Mouse (Mus musculus) stomach, postnatal 0 days (tissue): ENCODE results near the gene Skap1. TPM values are rescaled to one million over a fixed set of nuclear protein-coding genes. Genes with fewer than 3 reads are reported as not detected.

Experiments
- ATAC-seq: fragments of 200-750 bp; cut with Nextera tagmentation; 2 replicates; pipeline ENCODE4 v1.8.0; 2017; ENCODE audit not compliant: low FRiP score, low TSS enrichment
- DNase-seq: peaks from one replicate; pipeline ENCODE4 v3.0.0-alpha.2; 2016; ENCODE audit warnings: low spot score
- H3K27ac ChIP-seq: fragments of 300-500 bp; sonication (generic); replicated peaks from 2 replicates; pipeline ENCODE4 v1.5.1; 2014; ENCODE audit warnings: mild to moderate bottlenecking, control low read depth
- H3K27me3 ChIP-seq: fragments of 300-500 bp; sonication (generic); 2 replicates; pipeline ENCODE4 v1.6.1; 2014; ENCODE audit warnings: low read length; ENCODE audit not compliant: control insufficient read depth, insufficient read depth
- H3K36me3 ChIP-seq: fragments of 300-500 bp; sonication (generic); 2 replicates; pipeline ENCODE4 v1.6.1; 2014; ENCODE audit warnings: low read length, mixed read lengths; ENCODE audit not compliant: control insufficient read depth, insufficient read depth
- H3K4me1 ChIP-seq: fragments of 300-500 bp; sonication (generic); replicated peaks from 2 replicates; pipeline ENCODE4 v1.6.1; 2014; ENCODE audit warnings: antibody characterized with exemption; ENCODE audit not compliant: control insufficient read depth, insufficient read depth
- H3K4me2 ChIP-seq: fragments of 300-500 bp; sonication (generic); replicated peaks from 2 replicates; pipeline ENCODE4 v1.6.1; 2014; ENCODE audit warnings: low read depth, mild to moderate bottlenecking, control low read depth, moderate library complexity
- H3K4me3 ChIP-seq: fragments of 300-500 bp; sonication (generic); 2 replicates; pipeline ENCODE4 v1.5.1; 2014; ENCODE audit warnings: low read depth, low read length, control low read depth
- H3K9ac ChIP-seq: fragments of 300-500 bp; sonication (generic); 2 replicates; pipeline ENCODE4 v1.6.1; 2014; ENCODE audit warnings: mild to moderate bottlenecking, low read length, control low read depth, mixed read lengths
- H3K9me3 ChIP-seq: fragments of 300-500 bp; sonication (generic); 2 replicates; pipeline ENCODE4 v1.6.1; 2016; ENCODE audit warnings: low read length; ENCODE audit not compliant: control insufficient read depth
- CTCF ChIP-seq: IDR thresholded peaks from 2 replicates; pipeline ENCODE4 v1.5.1; 2016; ENCODE audit warnings: antibody characterized with exemption, low read depth, mild to moderate bottlenecking, moderate library complexity
- EP300 ChIP-seq: optimal IDR thresholded peaks from 2 replicates; pipeline ENCODE3; 2016; ENCODE audit warnings: antibody characterized with exemption
- WGBS: fragments of 180-500 bp; shearing (Covaris S2); extraction: QIAGEN DNeasy Blood & Tissue Kit; methylation state at CpG from one replicate; pipeline ENCODE4 v1.1.7; 2014; 5-methylcytosine and 5-hydroxymethylcytosine counted together
- polyA plus RNA-seq: library from polyadenylated mRNA; unstranded; fragments of >200 nt; fragmentation: Nextera tagmentation; extraction: Ambion mirVana; gene quantifications from 2 replicates; pipeline ENCODE4 v1.2.1, GENCODE M21; 2015

Gene Skap1
- polyA plus RNA-seq, 1 experiment from 2014 or later, result 0.56 TPM

- H3K36me3 ChIP-seq, result no peaks in the 10 kb centered on the region
- no peaks in the 10 kb centered on the region for H3K4me1 ChIP-seq
- no peak for DNase-seq
- H3K27me3 ChIP-seq, result no peaks in the 10 kb centered on the region
- no peak overlapping the region for H3K9ac ChIP-seq
- H3K4me2 ChIP-seq, result no peak overlapping the region
- no peaks in the 10 kb centered on the region for H3K9me3 ChIP-seq
- no peak for ATAC-seq
- no peak overlapping the region for H3K4me3 ChIP-seq
- WGBS, result 68% methylated on average over 7 of the region's 7 CpGs
- H3K27ac ChIP-seq, result no peak overlapping the region
- TF ChIP-seq CTCF, result no peak
- TF ChIP-seq EP300, result no peak
Measured at GRCm38 (mm10) chr11:96644969-96645368, 180.6 kb downstream of the Skap1 start.

- no peak overlapping the region for H3K27ac ChIP-seq
- ATAC-seq (peak; percentile 45; the same call in 1 of the 2 replicates), DNase-seq (peak; percentile 23)
- no peaks in the 10 kb centered on the region for H3K4me1 ChIP-seq
- no peak overlapping the region for H3K4me2 ChIP-seq
- H3K4me3 ChIP-seq, result no peak overlapping the region
- WGBS, result 50% methylated on average over 10 of the region's 10 CpGs
- H3K27me3 ChIP-seq, result no peaks in the 10 kb centered on the region
- no peaks in the 10 kb centered on the region for H3K9me3 ChIP-seq
- H3K9ac ChIP-seq, result no peak overlapping the region
- no peak for TF ChIP-seq EP300
- TF ChIP-seq CTCF, result no peak
- no peaks in the 10 kb centered on the region for H3K36me3 ChIP-seq
Measured at GRCm38 (mm10) chr11:96645538-96646037, 181.2 kb downstream of the Skap1 start.

- Histone ChIP-seq H3K9ac (no peak overlapping the region), H3K9me3 (no peaks in the 10 kb centered on the region), H3K27ac (no peak overlapping the region), H3K4me2 (no peak overlapping the region), H3K36me3 (no peaks in the 10 kb centered on the region), H3K4me1 (no peaks in the 10 kb centered on the region), H3K4me3 (no peak overlapping the region), H3K27me3 (no peaks in the 10 kb centered on the region)
- ATAC-seq (no peak), DNase-seq (no peak)
- no peak for TF ChIP-seq CTCF
- TF ChIP-seq EP300, result no peak
- WGBS, result 83% methylated on average over 9 of the region's 9 CpGs
Measured at GRCm38 (mm10) chr11:96651848-96652247, 187.5 kb downstream of the Skap1 start.

- Histone ChIP-seq H3K27ac (no peak overlapping the region), H3K9me3 (no peaks in the 10 kb centered on the region), H3K27me3 (no peaks in the 10 kb centered on the region), H3K4me1 (no peaks in the 10 kb centered on the region), H3K4me2 (no peak overlapping the region), H3K9ac (no peak overlapping the region), H3K36me3 (no peaks in the 10 kb centered on the region), H3K4me3 (no peak overlapping the region)
- WGBS, result 90% methylated on average over 8 of the region's 8 CpGs
- ATAC-seq, result no peak
- DNase-seq, result no peak
- TF ChIP-seq EP300, result no peak
- no peak for TF ChIP-seq CTCF
Measured at GRCm38 (mm10) chr11:96653867-96654266, 189.5 kb downstream of the Skap1 start.

- DNase-seq, result no peak
- WGBS, result 67% methylated on average over 1 of the region's 1 CpGs
Measured at GRCm38 (mm10) chr11:96658420-96658819, 194.0 kb downstream of the Skap1 start.

GRCm38 (mm10) chr11:96666924-96667323 lies 202.5 kb downstream of the Skap1 start:
- no peak overlapping the region for H3K27ac ChIP-seq
- no peak for TF ChIP-seq CTCF
- TF ChIP-seq EP300, result no peak
- H3K27me3 ChIP-seq, result no peaks in the 10 kb centered on the region
- no peak for ATAC-seq
- H3K36me3 ChIP-seq, result no peaks in the 10 kb centered on the region
- no peak overlapping the region for H3K4me3 ChIP-seq
- H3K4me2 ChIP-seq, result no peak overlapping the region
- no peaks in the 10 kb centered on the region for H3K4me1 ChIP-seq
- H3K9ac ChIP-seq, result no peak overlapping the region
- H3K9me3 ChIP-seq, result no peaks in the 10 kb centered on the region
- WGBS, result 80% methylated on average over 3 of the region's 3 CpGs
- no peak for DNase-seq

More at GRCm38 (mm10) chr11:96658420-96658819, 194.0 kb downstream of the Skap1 start:
- Histone ChIP-seq H3K4me1 (no peaks in the 10 kb centered on the region), H3K27me3 (no peaks in the 10 kb centered on the region), H3K9ac (no peak overlapping the region), H3K4me3 (no peak overlapping the region), H3K4me2 (no peak overlapping the region), H3K36me3 (no peaks in the 10 kb centered on the region), H3K27ac (no peak overlapping the region), H3K9me3 (no peaks in the 10 kb centered on the region)
- no peak for ATAC-seq
- TF ChIP-seq EP300, result no peak
- TF ChIP-seq CTCF, result no peak
